Mouse (Mus musculus) embryonic stem cell, embryonic (primary cell): ENCODE data around the gene Mllt11.

Experiments used
- CTCF ChIA-PET, 4 experiments: fragments of 300-600 bp in 2 of 4; fragments of 350-600 bp in 2 of 4; sonication (Branson Sonifier 250); formaldehyde crosslinking; loops; one replicate each; lab custom pipeline; 2022; ENCODE audit warnings: inconsistent platforms in 2 of 4; lab: Charles Lee
- POLR2A ChIA-PET, 4 experiments: fragments of 300-600 bp in 2 of 4; fragments of 350-600 bp in 2 of 4; sonication (Branson Sonifier 250); formaldehyde crosslinking; loops; one replicate each; lab custom pipeline; 2022; ENCODE audit warnings: antibody characterized with exemption in 4 of 4, inconsistent platforms in 1 of 4; lab: Charles Lee

Gene Mllt11

GRCm38 (mm10) chr3:95212889-95213608 is 18.9 kb downstream of the Mllt11 start:
- ChIA-PET POLR2A (interaction anchor here in 3 of 4 experiments (0.6 to 16.2 kb wide), 16 partner anchors 8 to 1290 kb away, joined by 3 to 360 read pairs (median 4); partner anchors contain the start of genes Cdc42se1 (in 1 of the 3), Gm128 (in 1 of the 3), Mllt11 (in 1 of the 3) and Vps72 (in 1 of the 3)), CTCF (interaction anchor here (0.6 to 1.2 kb wide), 16 partner anchors 11 to 1407 kb away, joined by 3 to 7 read pairs (median 4); no protein-coding TSS in a partner anchor)

GRCm38 (mm10) chr3:95210585-95210984 is 21.4 kb downstream of the Mllt11 start:
- ChIA-PET CTCF (interaction anchor here in 2 of 4 experiments (0.6 to 1.2 kb wide), 3 partner anchors 36 to 68 kb away, joined by 3 read pairs; partner anchors contain the start of gene Tnfaip8l2 (in 1 of the 2)), POLR2A (interaction anchor here in 3 of 4 experiments (0.7 to 16.2 kb wide), 14 partner anchors 7 to 157 kb away, joined by 3 to 360 read pairs (median 4); partner anchors contain the start of genes Cdc42se1 (in 1 of the 3), Gabpb2 (in 1 of the 3), Gm128 (in 1 of the 3) and Mllt11 (in 1 of the 3))

- CTCF ChIA-PET, result interaction anchor here in 1 of 4 experiments (0.5 to 0.7 kb wide), 2 partner anchors 12 to 44 kb away, joined by 3 to 4 read pairs; no protein-coding TSS in a partner anchor
- POLR2A ChIA-PET, result interaction anchor here (0.6 to 5.6 kb wide), 12 partner anchors 9 to 303 kb away, joined by 3 to 30 read pairs (median 4); partner anchors contain the start of gene Gabpb2 (in 2 of the 4)
These were observed 23.7 kb downstream of the Mllt11 start for GRCm38 (mm10) chr3:95208286-95208685.

- POLR2A ChIA-PET, result interaction anchor here in 3 of 4 experiments (1.3 to 3.2 kb wide), 5 partner anchors 13 to 26 kb away, joined by 3 to 18 read pairs (median 4); partner anchors contain the start of gene Gabpb2 (in 2 of the 3)
- CTCF ChIA-PET, result interaction anchor here in 1 of 4 experiments (1.2 kb wide), 1 partner anchor 107 kb away, joined by 3 read pairs; no protein-coding TSS in a partner anchor
These were observed 28.1 kb downstream of the Mllt11 start for GRCm38 (mm10) chr3:95203880-95204279.

GRCm38 (mm10) chr3:95200562-95200961 is 31.4 kb downstream of the Mllt11 start:
- ChIA-PET CTCF (interaction anchor here in 2 of 4 experiments (0.5 to 1.3 kb wide), 4 partner anchors 14 to 125 kb away, joined by 3 read pairs; no protein-coding TSS in a partner anchor), POLR2A (interaction anchor here (0.8 to 3.9 kb wide), 36 partner anchors 9 to 451 kb away, joined by 3 to 28 read pairs (median 5); partner anchors contain the start of genes Gabpb2 (in 2 of the 4), Cdc42se1 (in 1 of the 4), Cgn (in 1 of the 4) and Gm128 (in 1 of the 4))

GRCm38 (mm10) chr3:95200132-95200531 is 31.8 kb downstream of the Mllt11 start:
- ChIA-PET POLR2A (interaction anchor here (0.5 to 3.9 kb wide), 42 partner anchors 9 to 836 kb away, joined by 3 to 28 read pairs (median 4); partner anchors contain the start of genes Gabpb2 (in 2 of the 4), Sema6c (in 2 of the 4), Cdc42se1 (in 1 of the 4) and Cgn (in 1 of the 4)), CTCF (interaction anchor here in 2 of 4 experiments (0.8 to 1.0 kb wide), 3 partner anchors 17 to 111 kb away, joined by 3 to 4 read pairs (median 3); no protein-coding TSS in a partner anchor)

- POLR2A ChIA-PET, result interaction anchor here in 3 of 4 experiments (0.8 to 3.9 kb wide), 15 partner anchors 12 to 183 kb away, joined by 3 to 25 read pairs (median 6); partner anchors contain the start of genes Cdc42se1 (in 1 of the 3), Gm128 (in 1 of the 3), Prune1 (in 1 of the 3) and Sema6c (in 1 of the 3)
- CTCF ChIA-PET, result interaction anchor here in 1 of 4 experiments (1.0 kb wide), 1 partner anchor 112 kb away, joined by 4 read pairs; no protein-coding TSS in a partner anchor
These were observed 32.9 kb downstream of the Mllt11 start for GRCm38 (mm10) chr3:95199101-95199500.

GRCm38 (mm10) chr3:95195772-95196171 is 36.2 kb downstream of the Mllt11 start:
- POLR2A ChIA-PET, result interaction anchor here in 2 of 4 experiments (1.2 to 12.0 kb wide), 5 partner anchors 13 to 22 kb away, joined by 3 to 107 read pairs (median 3); partner anchors contain the start of gene Gabpb2 (in 1 of the 2)
- CTCF ChIA-PET, result no interaction called here

GRCm38 (mm10) chr3:95194721-95195135 is 37.2 kb downstream of the Mllt11 start:
- ChIA-PET CTCF (no interaction called here), POLR2A (interaction anchor here in 2 of 4 experiments (0.7 to 12.0 kb wide), 6 partner anchors 11 to 129 kb away, joined by 3 to 107 read pairs (median 4); no protein-coding TSS in a partner anchor)

GRCm38 (mm10) chr3:95186888-95187287 is 45.1 kb downstream of the Mllt11 start:
- CTCF ChIA-PET, result no interaction called here
- POLR2A ChIA-PET, result interaction anchor here in 3 of 4 experiments (0.6 to 12.0 kb wide), 7 partner anchors 8 to 91 kb away, joined by 3 to 107 read pairs (median 4); no protein-coding TSS in a partner anchor

GRCm38 (mm10) chr3:95186100-95186499 is 45.9 kb downstream of the Mllt11 start:
- ChIA-PET POLR2A (interaction anchor here in 2 of 4 experiments (0.8 to 1.2 kb wide), 3 partner anchors 11 to 14 kb away, joined by 3 to 4 read pairs (median 3); no protein-coding TSS in a partner anchor), CTCF (no interaction called here)

- ChIA-PET CTCF (no interaction called here), POLR2A (interaction anchor here in 2 of 4 experiments (1.0 to 11.7 kb wide), 4 partner anchors 7 to 15 kb away, joined by 3 to 107 read pairs (median 10); no protein-coding TSS in a partner anchor)
These were observed 47.0 kb downstream of the Mllt11 start for GRCm38 (mm10) chr3:95184796-95185577.

GRCm38 (mm10) chr3:95181841-95182240 is 50.1 kb downstream of the Mllt11 start:
- CTCF ChIA-PET, result interaction anchor here in 1 of 4 experiments (1.3 kb wide), 1 partner anchor 128 kb away, joined by 3 read pairs; no protein-coding TSS in a partner anchor
- POLR2A ChIA-PET, result interaction anchor here in 2 of 4 experiments (1.7 to 11.7 kb wide), 8 partner anchors 8 to 36 kb away, joined by 5 to 107 read pairs (median 9); partner anchors contain the start of genes Gabpb2 (in 1 of the 2) and Sema6c (in 1 of the 2)

- CTCF ChIA-PET, result interaction anchor here in 1 of 4 experiments (1.8 kb wide), 1 partner anchor 37 kb away, joined by 5 read pairs; the partner anchor contains the start of gene Tnfaip8l2
- POLR2A ChIA-PET, result interaction anchor here in 3 of 4 experiments (0.5 to 11.7 kb wide), 22 partner anchors 9 to 651 kb away, joined by 3 to 107 read pairs (median 4); partner anchors contain the start of genes Gabpb2 (in 1 of the 3) and Sema6c (in 1 of the 3)
These were observed 52.1 kb downstream of the Mllt11 start for GRCm38 (mm10) chr3:95179890-95180289.

- ChIA-PET CTCF (interaction anchor here in 2 of 4 experiments (1.5 to 1.8 kb wide), 2 partner anchors 36 kb away, joined by 3 to 5 read pairs; partner anchors contain the start of gene Tnfaip8l2 (in 2 of the 2)), POLR2A (interaction anchor here in 2 of 4 experiments (0.8 to 11.7 kb wide), 11 partner anchors 8 to 163 kb away, joined by 3 to 107 read pairs (median 4); partner anchors contain the start of genes Gabpb2 (in 1 of the 2), Mllt11 (in 1 of the 2) and Sema6c (in 1 of the 2))
These were observed 53.0 kb downstream of the Mllt11 start for GRCm38 (mm10) chr3:95178948-95179347.

GRCm38 (mm10) chr3:95177583-95177982 is 54.4 kb downstream of the Mllt11 start:
- CTCF ChIA-PET, result interaction anchor here in 3 of 4 experiments (0.5 to 1.8 kb wide), 8 partner anchors 14 to 773 kb away, joined by 3 to 5 read pairs (median 3); partner anchors contain the start of genes Gabpb2 (in 1 of the 3) and Tnfaip8l2 (in 1 of the 3)
- POLR2A ChIA-PET, result interaction anchor here in 3 of 4 experiments (0.6 to 11.7 kb wide), 23 partner anchors 11 to 347 kb away, joined by 3 to 107 read pairs (median 4); partner anchors contain the start of genes Gabpb2 (in 2 of the 3) and Sema6c (in 2 of the 3)
